Mouse (Mus musculus) CD4-positive, CD25-positive, alpha-beta regulatory T cell, adult 4 months (primary cell): ENCODE data around the gene Gmppb. TPM values are rescaled to one million over a fixed set of nuclear protein-coding genes. Genes with fewer than 3 reads are reported as not detected.
A peak's percentile ranks its signal among the peaks of the same experiment; 100 is the strongest.

Experiments
- ATAC-seq: one replicate; pipeline ENCODE4 v1.8.0; 2017
- polyA plus RNA-seq, 2 experiments: library from polyadenylated mRNA; unstranded; fragments of 100-300 nt; shearing (Covaris generic); gene quantifications; one replicate each; pipeline ENCODE4 v1.2.1; 2017

Gene Gmppb
- polyA plus RNA-seq, 2 experiments from 2014 or later, result 18.0 to 25.0 TPM

- ATAC-seq, result no peak
These were observed 2.8 kb downstream of the Gmppb start for GRCm38 (mm10) chr9:108051931-108052220.

- ATAC-seq, result no peak
These were observed 3.4 kb downstream of the Gmppb start for GRCm38 (mm10) chr9:108052411-108052810.

DNA sequence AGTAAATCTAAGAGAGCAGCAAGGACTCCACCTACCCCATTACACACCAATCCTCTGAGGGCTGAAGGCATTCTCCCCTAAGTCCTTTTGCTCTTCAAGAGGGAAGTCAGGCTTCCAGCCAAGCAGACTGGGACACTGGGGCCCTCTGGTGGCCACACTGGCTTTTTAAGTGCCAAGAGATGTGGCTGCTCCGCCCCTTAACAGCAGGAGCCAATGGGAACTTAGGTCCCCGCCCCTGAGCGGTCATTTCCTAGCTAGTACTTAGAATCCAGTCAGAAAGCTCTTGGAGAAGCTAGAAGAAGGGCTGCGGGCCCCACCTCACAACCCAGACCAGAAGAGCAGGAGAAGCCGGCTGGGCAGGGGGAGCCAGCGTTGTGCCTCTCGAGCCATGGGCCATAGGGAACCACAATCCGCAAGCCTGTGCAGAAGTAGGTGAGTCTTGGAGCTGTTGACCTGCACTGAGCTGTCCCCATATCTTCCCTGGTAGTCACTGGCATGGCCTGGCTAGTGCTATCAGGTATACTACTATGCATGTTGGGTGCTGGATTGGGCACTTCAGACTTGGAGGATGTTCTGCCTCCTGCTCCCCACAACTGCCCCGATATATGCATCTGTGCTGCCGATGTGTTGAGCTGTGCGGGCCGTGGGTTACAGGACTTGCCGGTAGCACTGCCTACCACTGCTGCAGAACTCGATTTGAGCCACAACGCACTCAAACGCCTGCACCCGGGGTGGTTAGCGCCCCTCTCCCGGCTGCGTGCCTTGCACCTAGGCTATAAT, 4.0 kb downstream of the Gmppb start, which contains the start of gene Amigo3:
Gene Amigo3, plus strand, starts transcription at position 275 of the 780 bp plus-strand sequence.
- ATAC-seq, result peak; percentile 78

DNA sequence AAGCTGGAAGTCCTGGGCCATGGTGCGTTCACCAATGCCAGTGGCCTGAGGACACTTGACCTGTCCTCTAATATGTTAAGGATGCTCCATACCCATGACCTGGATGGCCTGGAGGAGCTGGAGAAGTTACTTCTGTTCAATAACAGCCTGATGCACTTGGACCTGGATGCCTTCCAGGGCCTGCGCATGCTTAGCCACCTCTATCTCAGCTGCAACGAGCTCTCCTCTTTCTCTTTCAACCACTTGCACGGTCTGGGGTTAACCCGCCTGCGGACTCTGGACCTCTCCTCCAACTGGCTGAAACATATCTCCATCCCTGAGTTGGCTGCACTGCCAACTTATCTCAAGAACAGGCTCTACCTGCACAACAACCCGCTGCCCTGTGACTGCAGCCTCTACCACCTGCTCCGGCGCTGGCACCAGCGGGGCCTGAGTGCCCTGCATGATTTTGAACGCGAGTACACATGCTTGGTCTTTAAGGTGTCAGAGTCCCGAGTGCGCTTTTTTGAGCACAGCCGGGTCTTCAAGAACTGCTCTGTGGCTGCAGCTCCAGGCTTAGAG, 4.7 kb downstream of the Gmppb start:
- ATAC-seq, result no peak

DNA sequence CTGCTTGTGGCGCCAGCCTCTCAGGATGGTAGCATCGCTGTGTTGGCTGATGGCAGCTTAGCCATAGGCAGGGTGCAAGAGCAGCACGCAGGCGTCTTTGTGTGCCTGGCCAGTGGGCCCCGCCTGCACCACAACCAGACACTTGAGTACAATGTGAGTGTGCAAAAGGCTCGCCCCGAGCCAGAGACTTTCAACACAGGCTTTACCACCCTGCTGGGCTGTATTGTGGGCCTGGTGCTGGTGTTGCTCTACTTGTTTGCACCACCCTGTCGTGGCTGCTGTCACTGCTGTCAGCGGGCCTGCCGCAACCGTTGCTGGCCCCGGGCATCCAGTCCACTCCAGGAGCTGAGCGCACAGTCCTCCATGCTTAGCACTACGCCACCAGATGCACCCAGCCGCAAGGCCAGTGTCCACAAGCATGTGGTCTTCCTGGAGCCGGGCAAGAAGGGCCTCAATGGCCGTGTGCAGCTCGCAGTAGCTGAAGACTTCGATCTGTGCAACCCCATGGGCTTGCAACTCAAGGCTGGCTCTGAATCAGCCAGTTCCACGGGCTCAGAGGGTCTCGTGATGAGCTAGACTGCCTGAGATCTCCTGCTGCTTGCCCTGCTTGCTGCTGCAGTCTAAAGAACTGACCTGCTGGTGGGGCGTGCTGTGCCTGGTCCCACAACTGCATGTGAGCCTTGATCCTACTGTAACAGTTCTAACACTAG, 5.4 kb downstream of the Gmppb start:
- ATAC-seq, result no peak

- no peak for ATAC-seq
These were observed 6.0 kb downstream of the Gmppb start for GRCm38 (mm10) chr9:108055061-108055460.

DNA sequence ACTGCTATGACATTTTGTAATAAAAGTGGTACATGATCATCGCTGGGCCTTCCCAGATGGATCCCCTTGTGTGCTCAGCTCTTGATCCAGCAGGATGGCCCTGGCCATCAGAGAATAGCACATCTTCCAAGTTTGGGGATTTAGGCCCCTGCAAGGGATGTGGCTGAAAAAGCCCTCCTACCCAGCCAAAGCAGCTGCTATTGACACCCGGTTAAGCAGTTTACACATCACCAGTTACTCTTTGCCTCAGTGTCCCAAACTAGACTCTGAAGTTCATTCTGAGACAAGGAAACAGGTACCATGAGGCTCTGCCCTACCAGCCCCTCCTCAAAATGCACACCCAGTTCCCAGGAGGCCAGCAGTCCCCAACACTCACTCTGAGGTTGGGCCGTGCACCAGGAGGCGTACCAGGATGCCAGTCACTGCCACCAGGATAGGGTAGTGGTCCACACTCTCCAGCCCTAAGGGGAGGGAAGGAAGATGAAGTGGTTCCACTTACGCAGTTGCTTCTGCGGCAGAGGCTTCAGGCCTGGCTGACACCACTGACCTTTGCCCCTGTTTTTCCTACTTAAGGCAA, 6.7 kb downstream of the Gmppb start:
- no peak for ATAC-seq

DNA sequence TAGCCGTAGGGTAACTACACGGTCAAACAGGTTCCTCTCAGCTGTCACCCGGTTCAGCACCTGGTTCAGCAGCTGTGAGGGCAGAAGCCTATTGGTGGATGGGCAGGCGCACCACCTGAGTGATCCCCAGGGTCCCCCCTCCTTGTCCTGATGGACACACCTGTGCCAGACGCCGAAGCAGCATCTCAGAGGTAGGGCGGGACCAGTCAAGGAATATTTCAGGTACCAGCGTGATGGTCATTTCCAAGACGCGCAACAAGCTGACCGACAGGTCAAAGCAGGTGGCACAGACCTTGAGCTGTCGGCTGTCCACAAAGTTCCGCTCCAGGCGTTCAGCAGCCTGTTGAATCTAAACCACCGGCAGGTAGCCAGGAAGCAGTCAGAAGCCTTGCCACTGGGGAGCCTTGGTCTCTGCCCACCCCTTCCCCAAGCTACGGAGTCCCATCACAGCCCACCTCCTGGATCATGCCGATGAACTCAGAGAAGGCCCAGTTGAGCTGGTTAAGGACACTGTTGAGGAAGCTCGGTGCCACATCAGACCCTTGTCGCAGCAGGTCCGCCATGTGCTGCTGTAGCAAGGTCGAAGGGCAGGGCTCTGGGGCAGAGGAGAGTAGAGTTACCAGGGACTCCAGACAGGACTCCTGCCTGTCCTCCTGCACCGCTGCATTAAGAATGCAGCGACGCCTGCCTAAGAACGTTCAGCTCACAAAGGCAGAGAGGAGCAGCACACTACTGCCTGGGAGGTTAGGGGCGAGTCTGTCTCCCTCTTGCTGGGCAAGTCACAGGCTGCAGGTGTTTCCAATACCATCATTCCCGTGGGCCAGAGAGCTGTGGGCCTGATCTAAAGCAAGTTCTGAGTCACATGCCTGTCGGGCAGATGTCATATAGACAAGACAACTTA, 7.6 kb downstream of the Gmppb start:
- ATAC-seq, result no peak

DNA sequence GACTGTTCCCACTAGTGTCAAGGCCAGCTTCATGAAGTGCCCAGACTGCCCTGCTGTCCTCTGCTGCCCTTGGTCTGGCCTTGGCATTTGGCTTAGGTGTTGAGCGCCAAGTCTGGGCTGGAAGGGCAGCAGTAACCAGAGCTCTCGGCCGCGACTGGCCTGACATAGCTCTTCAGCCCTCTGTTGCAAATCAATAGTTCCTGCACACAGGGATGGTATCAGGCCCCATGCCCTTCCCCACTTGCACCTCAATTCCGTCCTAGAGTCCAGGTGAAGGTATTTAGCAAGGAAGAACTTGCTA, 8.2 kb downstream of the Gmppb start:
- no peak for ATAC-seq

GRCm38 (mm10) chr9:108058291-108058690, 9.2 kb downstream of the Gmppb start:
- no peak for ATAC-seq

DNA sequence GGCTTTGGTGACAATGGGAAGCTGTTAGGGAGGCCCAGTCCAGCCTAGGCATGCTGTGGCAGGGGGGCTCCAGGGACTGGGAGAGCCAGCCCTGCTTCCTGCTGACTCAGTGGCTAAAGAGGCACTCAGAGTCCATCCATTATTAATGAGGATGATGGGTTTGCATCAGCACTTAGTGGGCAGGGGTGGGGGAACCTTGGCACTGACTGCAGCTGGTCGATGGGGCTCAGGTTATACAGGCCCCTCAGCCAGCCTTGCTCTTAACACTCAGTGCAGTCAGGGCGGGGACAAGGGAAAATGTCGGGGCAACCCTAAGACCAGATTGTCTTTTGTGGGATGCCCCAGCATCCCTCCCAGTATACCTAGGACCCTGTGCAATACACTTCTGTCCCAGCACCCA, 13.1 kb downstream of the Gmppb start:
- ATAC-seq, result no peak

- ATAC-seq, result no peak
These were observed 14.3 kb downstream of the Gmppb start for GRCm38 (mm10) chr9:108063361-108063760.

DNA sequence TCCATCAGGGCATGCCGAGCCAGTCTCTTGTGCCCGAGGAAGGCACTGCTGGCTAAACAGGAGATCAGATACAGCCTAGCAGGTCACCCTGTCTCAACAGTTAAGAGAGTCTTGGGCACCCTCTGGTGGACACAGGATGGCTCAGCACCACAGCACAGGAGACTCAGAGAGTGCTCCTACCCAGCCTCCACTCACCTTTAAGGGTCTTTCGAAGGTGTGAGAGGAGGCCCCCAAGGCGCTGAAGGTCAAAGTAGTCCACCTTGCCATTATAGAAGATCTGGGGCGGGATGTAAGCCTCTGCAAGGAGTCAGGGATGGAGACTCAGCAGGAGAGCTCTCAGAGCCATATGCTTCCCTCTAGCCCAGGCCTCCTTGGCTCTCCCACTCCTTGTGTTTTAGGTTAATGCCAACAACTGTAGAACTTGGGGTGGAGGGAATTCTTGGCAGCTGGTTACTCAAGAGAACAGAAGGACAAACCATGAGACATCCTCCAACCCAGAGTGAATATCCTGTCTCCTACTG, 16.5 kb downstream of the Gmppb start:
- ATAC-seq, result peak; percentile 57

DNA sequence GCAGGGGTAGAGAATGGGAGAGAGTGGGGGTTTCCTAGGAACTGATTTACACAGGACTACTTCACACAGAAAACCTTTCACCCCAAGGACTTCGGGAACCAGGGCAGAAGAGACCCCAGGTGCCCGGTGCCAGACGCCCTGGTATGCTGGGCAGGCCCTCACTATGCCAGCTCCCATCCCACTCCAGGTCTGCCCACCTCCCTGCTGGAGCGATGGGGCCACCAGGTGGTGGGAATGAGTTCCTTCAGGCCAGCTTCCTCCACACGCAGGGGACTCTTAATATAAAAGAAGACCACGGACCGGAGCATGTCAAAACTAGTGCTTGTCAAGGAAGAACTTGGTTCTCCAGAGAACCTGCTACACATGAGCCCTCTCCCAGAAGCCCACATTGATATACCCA, 18.2 kb downstream of the Gmppb start:
- ATAC-seq, result no peak

DNA sequence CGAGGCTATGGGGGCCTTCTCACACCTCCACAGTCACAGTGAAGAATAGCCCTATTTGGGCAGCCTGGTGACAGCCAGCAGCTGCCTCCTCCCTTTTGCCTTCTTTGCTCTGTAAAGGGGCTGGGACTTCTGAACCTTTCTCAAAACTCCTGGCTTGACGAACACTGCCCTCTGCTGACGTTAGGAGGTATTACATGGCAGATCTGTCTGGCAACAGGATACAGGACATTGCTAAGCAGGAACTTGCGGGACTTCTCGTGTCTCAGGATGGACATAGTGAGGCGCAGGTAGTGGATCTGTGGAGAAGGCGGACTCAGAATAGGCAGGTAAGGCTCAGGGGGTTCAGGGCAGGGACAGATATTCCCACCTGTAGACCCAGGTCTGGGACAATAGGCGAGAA, 18.9 kb downstream of the Gmppb start:
- ATAC-seq, result peak; percentile 72

- ATAC-seq, result no peak
These were observed 20.0 kb downstream of the Gmppb start for GRCm38 (mm10) chr9:108069007-108069406.

- no peak for ATAC-seq
These were observed 20.5 kb downstream of the Gmppb start for GRCm38 (mm10) chr9:108069529-108069928.

GRCm38 (mm10) chr9:108071801-108072200, 22.8 kb downstream of the Gmppb start:
- ATAC-seq, result no peak

GRCm38 (mm10) chr9:108072481-108072924, 23.5 kb downstream of the Gmppb start:
- ATAC-seq, result no peak

- no peak for ATAC-seq
These were observed 24.3 kb downstream of the Gmppb start for GRCm38 (mm10) chr9:108073141-108073930.

- no peak for ATAC-seq
These were observed 31.1 kb downstream of the Gmppb start, which contains the start of gene Mst1 for GRCm38 (mm10) chr9:108080168-108080567. Gene Mst1, plus strand, starts transcription at chr9:108080436.
